Mouse (Mus musculus) ES-E14 (cell line): Measurements from ENCODE around the gene Tom1l2.

ENCODE experiments used
- CHD2 ChIP-seq: IDR thresholded peaks from 2 replicates; pipeline ENCODE4 v1.6.1; 2014; ENCODE audit warnings: mild to moderate bottlenecking, low read depth, low read length, inconsistent platforms
- HCFC1 ChIP-seq: IDR thresholded peaks from 2 replicates; pipeline ENCODE4 v1.6.1; 2012; ENCODE audit warnings: low read length, inconsistent platforms, borderline replicate concordance; ENCODE audit not compliant: insufficient read depth
- MAFK ChIP-seq: IDR thresholded peaks from 2 replicates; pipeline ENCODE4 v1.6.1; 2014; ENCODE audit warnings: mild to moderate bottlenecking, low read depth, low read length, inconsistent platforms; ENCODE audit not compliant: insufficient read depth
- ZNF384 ChIP-seq: IDR thresholded peaks from 2 replicates; pipeline ENCODE4 v1.6.1; 2012; ENCODE audit warnings: low read depth, low read length, inconsistent platforms

DNA sequence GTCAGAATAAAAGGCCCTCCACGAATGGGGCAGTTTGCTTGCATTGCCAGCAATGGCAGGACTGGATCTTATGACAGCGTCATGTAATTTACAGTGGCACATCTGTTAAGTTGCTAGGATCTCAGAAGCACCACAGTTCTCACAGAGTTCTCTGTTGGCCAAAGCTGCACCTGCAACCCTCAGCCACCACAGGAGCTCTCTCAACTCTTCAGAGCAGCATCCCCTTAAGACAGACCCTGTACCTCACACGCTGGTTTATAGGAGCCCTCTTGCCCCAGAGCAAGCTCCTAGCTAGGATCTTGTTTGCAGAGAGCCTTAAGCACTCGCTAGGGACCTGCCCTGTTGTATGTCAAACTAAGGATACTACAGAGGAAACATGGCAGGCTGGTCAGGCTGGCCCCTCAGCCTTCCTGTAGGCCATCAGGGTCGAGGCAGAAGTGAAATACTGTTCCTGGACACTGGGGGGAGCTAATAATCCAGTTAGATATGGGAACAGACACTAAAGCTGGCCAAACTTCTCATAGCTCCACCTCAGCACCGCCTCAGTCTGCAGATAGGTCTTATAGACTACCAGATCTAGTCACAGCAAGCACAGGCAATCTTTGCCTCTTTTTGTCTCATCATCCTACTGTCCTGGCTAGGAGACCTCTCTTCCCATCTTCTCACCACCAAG lies 101.6 kb downstream of the Tom1l2 start:
- TF ChIP-seq ZNF384 (no peak), CHD2 (no peak), MAFK (no peak), HCFC1 (no peak)
